In genomic region chr16:45389041-45389440, GRCm38 (mm10) we compare ENCODE assay signal across 16 mouse cellular contexts.
"Had no signal": no experiment of that assay in that cellular context is flagged by ENCODE, and none has a peak within 500 bp of the region (broad histone marks: within the 10 kb centered on the region; RNA-seq: fewer than 3 reads in every experiment).

No protein-coding gene starts in this region.

- H3K4me3 ChIP-seq: midbrain, embryonic 10.5 days; midbrain, embryonic 12.5 days; myocyte; neural tube, embryonic 13.5 days; neural tube, embryonic 15.5 days had no signal

- ATAC-seq: midbrain, embryonic 16.5 days had no signal

- H3K9me3 ChIP-seq: midbrain, embryonic 10.5 days; midbrain, embryonic 12.5 days; neural tube, embryonic 13.5 days; neural tube, embryonic 15.5 days had no signal

- H3K27me3 ChIP-seq: midbrain, embryonic 12.5 days; neural tube, embryonic 13.5 days; neural tube, embryonic 15.5 days had no signal

- H3K4me1 ChIP-seq: midbrain, embryonic 12.5 days; neural tube, embryonic 13.5 days; neural tube, embryonic 15.5 days had no signal

- DNase-seq: lung, adult 18-20 months; lung, embryonic 14.5 days; lung, postnatal 10 days; lung, postnatal 4 days; midbrain, embryonic 14.5 days; right cerebral cortex, postnatal 14 days; thymus, adult 2 months; thymus, postnatal 25 days; thymus, postnatal 4 days had no signal

- H3K27ac ChIP-seq: liver, embryonic 14.5 days; midbrain, embryonic 10.5 days; midbrain, embryonic 12.5 days; neural tube, embryonic 13.5 days; neural tube, embryonic 15.5 days had no signal

- H3K36me3 ChIP-seq: midbrain, embryonic 10.5 days had no signal
